ENCODE assay signal across 17 mouse cellular contexts in the genomic region with DNA sequence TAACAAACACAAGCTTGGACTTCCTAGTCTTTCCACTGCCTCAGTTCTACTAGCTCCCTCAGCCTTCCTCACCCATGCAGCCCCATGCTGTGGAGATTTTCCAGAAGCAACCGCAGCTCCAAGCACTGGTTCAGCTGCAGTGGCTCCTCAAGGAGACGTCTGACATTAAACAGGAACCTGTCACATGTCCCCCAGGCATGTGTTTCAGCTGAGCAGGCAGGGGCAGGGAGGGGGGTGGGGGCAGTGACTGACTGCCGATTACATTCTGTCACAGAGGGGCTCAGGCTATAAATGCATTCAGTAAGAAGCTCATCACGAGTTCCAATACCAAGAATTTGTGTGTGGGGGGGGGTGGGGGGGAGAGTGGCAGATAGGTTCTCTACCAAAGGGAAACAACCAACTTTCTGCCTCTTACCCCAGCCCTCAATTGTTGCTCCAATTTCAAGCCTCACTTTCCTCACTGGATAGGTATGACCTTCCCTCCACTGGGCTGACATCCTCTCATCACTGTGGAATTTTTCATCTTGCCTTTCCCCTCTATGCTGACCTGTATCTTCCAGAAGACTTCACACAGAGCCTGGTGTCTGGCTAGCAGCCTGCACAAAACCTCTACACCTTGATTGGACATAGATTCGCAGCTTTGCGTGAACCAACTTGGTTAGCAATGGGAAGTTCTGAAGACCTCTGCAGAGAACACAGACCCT. TPM values are rescaled to one million over a fixed set of nuclear protein-coding genes. Genes with fewer than 3 reads are reported as not detected.
A peak's percentile ranks its signal among the peaks of the same experiment; 100 is the strongest.
DNase-seq lines count a peak whose midpoint lies in the region; ATAC-seq and TF ChIP-seq lines count a peak whose summit lies in the region.
"Had no signal": no experiment of that assay in that cellular context is flagged by ENCODE, and none has a peak within 500 bp of the region (broad histone marks: within the 10 kb centered on the region; RNA-seq: fewer than 3 reads in every experiment).

No protein-coding gene starts in this region.

- intact Hi-C loops in heart, adult 2 months (cut with DNase I): no loop called here
- intact Hi-C loops in left cerebral cortex, postnatal 36 days (cut with DNase I): loop anchor here (5.0 to 10.0 kb wide), 2 partner anchors 57 to 230 kb away; a partner anchor contains a TSS

- no peaks in the 10 kb centered on the region for H3K9me3 ChIP-seq in embryonic facial prominence, embryonic 13.5 days
- no peaks in the 10 kb centered on the region for H3K9me3 ChIP-seq in limb, embryonic 10.5 days (replicated peaks)
- H3K9me3 ChIP-seq: embryonic facial prominence, embryonic 12.5 days; forebrain, embryonic 13.5 days; hindbrain, embryonic 13.5 days; kidney, embryonic 15.5 days had no signal

- no peak overlapping the region for H3K4me3 ChIP-seq in heart, adult 2 months
- no peak overlapping the region for H3K4me3 ChIP-seq in embryonic facial prominence, embryonic 13.5 days
- H3K4me3 ChIP-seq in limb, embryonic 10.5 days: no peak overlapping the region
- H3K4me3 ChIP-seq: embryonic facial prominence, embryonic 12.5 days; forebrain, embryonic 13.5 days; hindbrain, embryonic 13.5 days; kidney, embryonic 15.5 days had no signal

- H3K27ac ChIP-seq in heart, adult 2 months: no peak overlapping the region
- peak overlapping the region; percentile 33; the same call in 1 of the 2 replicates for H3K27ac ChIP-seq in embryonic facial prominence, embryonic 13.5 days
- no peak overlapping the region for H3K27ac ChIP-seq in limb, embryonic 10.5 days
- H3K27ac ChIP-seq: embryonic facial prominence, embryonic 12.5 days; forebrain, embryonic 13.5 days; hindbrain, embryonic 13.5 days; kidney, embryonic 15.5 days had no signal

- H3K9ac ChIP-seq in heart, adult 2 months (ENCODE audit: low read depth, low read length): no peak overlapping the region
- H3K9ac ChIP-seq in embryonic facial prominence, embryonic 13.5 days: no peak overlapping the region
- H3K9ac ChIP-seq: embryonic facial prominence, embryonic 12.5 days; forebrain, embryonic 13.5 days; kidney, embryonic 15.5 days had no signal

- no peak for DNase-seq in heart, adult 2 months
- DNase-seq in heart, adult 8-10 months (ENCODE audit: low spot score): no peak
- peak; percentile 83 for DNase-seq in MN1 (ENCODE audit: low spot score)
- DNase-seq in limb, embryonic 10.5 days (ENCODE audit: low spot score): peak; percentile 43
- no peak for DNase-seq in left cerebral cortex, postnatal 36 days (ENCODE audit: low spot score in 2 of 2)
- DNase-seq in right cerebral cortex, postnatal 14 days: no peak
- DNase-seq in cerebellum, adult 8-10 months: no peak
- DNase-seq: cerebellum, adult 11 months; lung, adult 2 months; right cerebral cortex, adult 18-20 months; thymus, postnatal 14 days had no signal

- WGBS in heart, adult 2 months: 40% methylated on average over 6 of the region's 6 CpGs
- 42% methylated on average over 6 of the region's 6 CpGs for WGBS in embryonic facial prominence, embryonic 13.5 days
- 45% methylated on average over 6 of the region's 6 CpGs for WGBS in limb, embryonic 10.5 days

- H3K36me3 ChIP-seq in heart, adult 2 months (ENCODE audit: control insufficient read depth, insufficient read depth, low read length): no peaks in the 10 kb centered on the region
- H3K36me3 ChIP-seq in embryonic facial prominence, embryonic 13.5 days: no peaks in the 10 kb centered on the region
- H3K36me3 ChIP-seq in limb, embryonic 10.5 days: no peaks in the 10 kb centered on the region
- H3K36me3 ChIP-seq: embryonic facial prominence, embryonic 12.5 days had no signal

- no peak for TF ChIP-seq POLR2A in heart, adult 2 months (IDR thresholded peaks at IDR 0.05; ENCODE audit: insufficient read depth, low read depth, low read length)

- 0 out of 2 replicates have a peak, but pooled peaks have one; percentile 28 for TF ChIP-seq EP300 in heart, adult 2 months (IDR thresholded peaks at IDR 0.05; ENCODE audit: insufficient read depth, low read depth, low read length)

- H3K27me3 ChIP-seq in heart, adult 2 months (ENCODE audit: control insufficient read depth, insufficient read depth, low read length): no peaks in the 10 kb centered on the region
- no peaks in the 10 kb centered on the region for H3K27me3 ChIP-seq in embryonic facial prominence, embryonic 13.5 days
- no peaks in the 10 kb centered on the region for H3K27me3 ChIP-seq in limb, embryonic 10.5 days (ENCODE audit: low read depth, poor library complexity, severe bottlenecking)
- H3K27me3 ChIP-seq: embryonic facial prominence, embryonic 12.5 days; forebrain, embryonic 13.5 days; hindbrain, embryonic 13.5 days; kidney, embryonic 15.5 days had no signal

- no peak overlapping the region for H3K4me2 ChIP-seq in embryonic facial prominence, embryonic 13.5 days
- H3K4me2 ChIP-seq: embryonic facial prominence, embryonic 12.5 days; forebrain, embryonic 13.5 days; hindbrain, embryonic 13.5 days; kidney, embryonic 15.5 days; midbrain, embryonic 11.5 days had no signal

- no peak for TF ChIP-seq CTCF in heart, adult 2 months (IDR thresholded peaks at IDR 0.05)

- ATAC-seq in embryonic facial prominence, embryonic 13.5 days (ENCODE audit: insufficient number of reproducible peaks, insufficient read depth, low FRiP score, low TSS enrichment, low read depth): no peak
- ATAC-seq: forebrain, embryonic 13.5 days had no signal

- H3K4me1 ChIP-seq in heart, adult 2 months (ENCODE audit: control insufficient read depth, insufficient read depth, low read length): no peaks in the 10 kb centered on the region
- peaks cover 34% of the 10 kb centered on the region for H3K4me1 ChIP-seq in embryonic facial prominence, embryonic 13.5 days
- H3K4me1 ChIP-seq in limb, embryonic 10.5 days: peaks cover 29% of the 10 kb centered on the region

- no peaks in the 10 kb centered on the region for H3K79me2 ChIP-seq in heart, adult 2 months (replicated peaks; ENCODE audit: control insufficient read depth, insufficient read depth, low read length)

RNA-seq across cellular contexts. Expression of a gene that starts 56.3 kb away (rescaled TPM):
- 100 to 1,000 TPM; 146 to 147 TPM for total RNA-seq in heart, adult 2 months (2021)
- polyA plus RNA-seq in heart, adult 2 months (2012; rRNA removed): 95.8 and 100 TPM in 2 replicates
- 100 to 1,000 TPM; 164 to 183 (median 169) TPM for total RNA-seq in heart, adult 8-10 months (2022)
- polyA plus RNA-seq in embryonic facial prominence, embryonic 13.5 days (2015; fragmentation: Nextera tagmentation; extraction: Ambion mirVana): 11.6 and 13.1 TPM in 2 replicates
- 4.7 and 6.7 TPM in 2 replicates for polyA plus RNA-seq in limb, embryonic 10.5 days (2016; fragmentation: Nextera tagmentation; extraction: Ambion mirVana)
- 100 to 1,000 TPM; 352 to 390 TPM for total RNA-seq in left cerebral cortex, postnatal 36 days (2021)

Comparison
In these comparisons a context has a peak if more than half of its experiments do, and no peak if none do; other contexts are left out.
1. DNase-seq: peak in MN1 (single experiment) and limb, embryonic 10.5 days (single experiment); none in heart, adult 2 months (0 of 2), heart, adult 8-10 months (single experiment), left cerebral cortex, postnatal 36 days (0 of 2), right cerebral cortex, postnatal 14 days (single experiment) and cerebellum, adult 8-10 months (single experiment).